Mouse (Mus musculus): ENCODE results near the gene 2210016L21Rik.

DNA sequence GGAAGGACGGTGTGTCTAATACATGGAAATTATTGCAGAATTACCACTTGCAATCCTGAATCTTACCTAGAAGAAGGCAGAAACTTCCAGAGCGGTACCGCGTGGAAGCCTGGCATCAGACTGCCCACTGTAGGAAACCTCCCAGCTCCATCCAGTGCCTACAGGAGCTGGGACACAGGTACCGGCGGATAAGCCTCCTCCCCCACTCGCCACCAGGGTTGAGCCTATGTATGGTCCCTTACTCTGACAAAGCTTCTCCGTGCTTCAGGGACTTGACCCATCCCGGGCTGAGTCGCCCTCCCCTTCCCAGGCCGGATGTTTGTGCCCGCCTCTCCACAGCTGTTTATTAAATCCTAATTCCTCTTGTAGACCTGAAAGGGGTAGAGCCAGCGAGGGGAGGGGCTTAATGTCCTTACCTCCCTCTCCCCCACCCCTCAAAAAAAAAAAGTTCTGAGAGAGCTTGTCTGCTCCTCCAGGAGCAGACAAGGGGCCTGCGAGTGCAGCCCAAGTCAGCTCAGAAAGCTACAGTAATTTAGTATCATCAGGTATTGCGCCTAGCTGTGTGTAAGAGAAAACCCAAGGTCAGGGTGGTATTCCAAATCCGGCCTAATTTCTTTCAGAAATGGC lies 38.3 kb downstream of the 2210016L21Rik start:
- TF ChIP-seq CTCF (IDR thresholded peaks at IDR 0.05; ENCODE audit: low read depth) = no peak
- TF ChIP-seq EP300 (IDR thresholded peaks at IDR 0.05; ENCODE audit: low read depth) = no peak
